Mouse (Mus musculus): ENCODE results near the gene Appbp2.

DNA sequence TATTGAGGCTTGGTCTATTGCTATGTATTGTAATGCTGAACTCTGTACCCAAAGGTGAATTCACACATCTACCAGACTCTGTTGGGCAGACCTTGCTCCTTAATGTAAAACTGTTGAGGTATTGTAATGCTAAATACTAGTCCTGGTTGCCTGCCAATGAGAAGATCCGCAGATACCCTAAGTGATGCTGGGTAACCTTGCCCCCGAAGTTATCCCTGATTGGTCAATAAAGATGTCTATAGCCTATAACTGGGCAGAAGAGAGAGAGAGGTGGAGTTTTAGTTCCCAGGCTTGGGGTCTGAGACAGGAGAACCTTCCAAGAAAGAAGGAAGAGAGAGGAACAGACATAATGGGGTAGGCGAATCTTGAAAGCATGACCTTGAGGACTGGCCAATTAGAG lies 5.3 kb upstream of the Appbp2 start:
- TF ChIP-seq CTCF (IDR thresholded peaks at IDR 0.05; ENCODE audit: low read depth, low read length) (no peak), GATA1 (IDR thresholded peaks at IDR 0.05; ENCODE audit: borderline replicate concordance, low read length) (no peak), GATA2 (IDR thresholded peaks at IDR 0.05; ENCODE audit: borderline replicate concordance, low read depth, low read length) (no peak), TAL1 (conservative IDR thresholded peaks at IDR 0.05; ENCODE audit: low read depth, low read length) (no peak), POLR2AphosphoS5 (IDR thresholded peaks at IDR 0.05; ENCODE audit: insufficient replicate concordance, low read depth, low read length) (no peak)
